Mouse (Mus musculus) embryonic facial prominence, embryonic 11.5 days (tissue): ENCODE results near the gene Acvr1. TPM values are rescaled to one million over a fixed set of nuclear protein-coding genes. Genes with fewer than 3 reads are reported as not detected.

ENCODE experiments used
- polyA plus RNA-seq: library from polyadenylated mRNA; unstranded; fragments of >200 nt; fragmentation: Nextera tagmentation; extraction: Ambion mirVana; gene quantifications from 2 replicates; pipeline ENCODE4 v1.2.1, GENCODE M21; 2014

The Acvr1 gene
- polyA plus RNA-seq, 1 experiment from 2014 or later = 6.1 TPM

Other genes with a start within 250 kb of the Acvr1 start
- not detected in 2 replicates for gene Acvr1c, start 209.3 kb downstream of the Acvr1 start, polyA plus RNA-seq
- not detected in 2 replicates for gene Gm17409, start 97.0 kb downstream of the Acvr1 start, polyA plus RNA-seq
- gene Upp2, start 141 bp upstream of the Acvr1 start, polyA plus RNA-seq = 5.0 and 7.8 TPM in 2 replicates